Mouse (Mus musculus) adrenal gland, adult 2 months (tissue): Measurements from ENCODE around the gene Lamb3. TPM values are rescaled to one million over a fixed set of nuclear protein-coding genes. Genes with fewer than 3 reads are reported as not detected.
"Not testable (repeated sequence)": the region's sequence is repeated elsewhere in the genome, so short reads cannot be mapped to it uniquely, and the experiment has no call there.

Experiments
- DNase-seq: peaks from one replicate; pipeline ENCODE4 v3.0.0; 2021
- polyA plus RNA-seq: library from polyadenylated mRNA; depleted of rRNA; stranded (reverse); fragments of >200 nt; gene quantifications from 2 replicates; pipeline ENCODE4 v1.2.3, GENCODE M21; 2012
- total RNA-seq, 2 experiments: library from RNA; stranded (reverse); gene quantifications; 2 replicates each; pipeline ENCODE4 v1.2.3; 2021

The Lamb3 gene
- total and polyA plus RNA-seq, 3 experiments: 0.30 to 2.3 (median 0.69) TPM

GRCm38 (mm10) chr1:193243571-193244193, 36.2 kb downstream of the Lamb3 start:
- no peak for DNase-seq

- no peak for DNase-seq
Observed at GRCm38 (mm10) chr1:193244235-193244634, 36.7 kb downstream of the Lamb3 start.

GRCm38 (mm10) chr1:193250026-193250425, 42.5 kb downstream of the Lamb3 start:
- DNase-seq: no peak

DNA sequence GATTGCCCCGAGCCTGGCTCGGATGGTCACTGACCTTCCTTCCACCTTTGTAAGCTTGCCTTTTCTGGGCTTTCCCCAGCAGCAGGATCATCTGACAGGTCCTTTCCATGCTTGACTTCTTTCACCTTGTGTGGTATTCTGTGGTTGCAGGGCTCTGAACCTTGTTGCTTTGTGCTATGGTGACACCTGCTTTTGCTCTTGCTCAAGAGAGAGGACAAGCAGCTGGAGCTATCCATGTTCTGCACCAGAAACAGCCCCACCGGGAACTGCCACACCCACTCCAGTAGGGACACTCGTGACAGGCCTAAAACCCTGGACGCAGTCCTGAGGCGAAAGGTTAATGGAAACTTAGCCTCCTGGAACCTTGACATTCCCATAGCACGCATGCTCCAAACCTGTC, 43.9 kb downstream of the Lamb3 start:
- DNase-seq: peak; percentile 16

GRCm38 (mm10) chr1:193252616-193253015, 45.1 kb downstream of the Lamb3 start:
- no peak for DNase-seq

GRCm38 (mm10) chr1:193253895-193254294, 46.4 kb downstream of the Lamb3 start:
- DNase-seq: not testable (repeated sequence)

DNA sequence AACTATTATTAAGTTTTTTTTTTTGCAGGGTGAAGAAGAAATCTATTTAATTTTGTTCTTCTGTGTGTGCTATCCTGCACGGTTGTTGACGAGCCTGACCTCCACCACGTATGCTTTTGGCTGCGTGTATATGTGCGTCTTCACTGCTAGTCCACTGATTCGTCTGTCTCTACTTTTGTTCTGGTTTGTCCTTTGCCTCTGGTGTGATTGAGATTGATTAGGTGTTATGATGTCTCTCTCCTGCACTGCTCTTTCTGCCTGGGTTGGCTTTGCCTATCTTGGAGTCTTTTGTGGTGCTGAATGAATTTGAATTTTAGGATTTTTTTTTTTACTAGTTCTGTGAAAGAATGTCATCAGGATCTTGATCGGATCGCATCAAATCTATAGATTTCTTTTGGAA, 47.5 kb downstream of the Lamb3 start:
- DNase-seq: no peak

GRCm38 (mm10) chr1:193255488-193256288, 48.2 kb downstream of the Lamb3 start:
- peak; percentile 77 for DNase-seq

- DNase-seq: no peak
Observed at GRCm38 (mm10) chr1:193256289-193256577, 48.7 kb downstream of the Lamb3 start.

- DNase-seq: peak; percentile 52
Observed at GRCm38 (mm10) chr1:193256621-193257098, 49.2 kb downstream of the Lamb3 start.

- DNase-seq: no peak
Observed at GRCm38 (mm10) chr1:193259559-193259958, 52.1 kb downstream of the Lamb3 start.

- peak; percentile 30 for DNase-seq
Observed at GRCm38 (mm10) chr1:193261897-193262548, 54.5 kb downstream of the Lamb3 start.

DNA sequence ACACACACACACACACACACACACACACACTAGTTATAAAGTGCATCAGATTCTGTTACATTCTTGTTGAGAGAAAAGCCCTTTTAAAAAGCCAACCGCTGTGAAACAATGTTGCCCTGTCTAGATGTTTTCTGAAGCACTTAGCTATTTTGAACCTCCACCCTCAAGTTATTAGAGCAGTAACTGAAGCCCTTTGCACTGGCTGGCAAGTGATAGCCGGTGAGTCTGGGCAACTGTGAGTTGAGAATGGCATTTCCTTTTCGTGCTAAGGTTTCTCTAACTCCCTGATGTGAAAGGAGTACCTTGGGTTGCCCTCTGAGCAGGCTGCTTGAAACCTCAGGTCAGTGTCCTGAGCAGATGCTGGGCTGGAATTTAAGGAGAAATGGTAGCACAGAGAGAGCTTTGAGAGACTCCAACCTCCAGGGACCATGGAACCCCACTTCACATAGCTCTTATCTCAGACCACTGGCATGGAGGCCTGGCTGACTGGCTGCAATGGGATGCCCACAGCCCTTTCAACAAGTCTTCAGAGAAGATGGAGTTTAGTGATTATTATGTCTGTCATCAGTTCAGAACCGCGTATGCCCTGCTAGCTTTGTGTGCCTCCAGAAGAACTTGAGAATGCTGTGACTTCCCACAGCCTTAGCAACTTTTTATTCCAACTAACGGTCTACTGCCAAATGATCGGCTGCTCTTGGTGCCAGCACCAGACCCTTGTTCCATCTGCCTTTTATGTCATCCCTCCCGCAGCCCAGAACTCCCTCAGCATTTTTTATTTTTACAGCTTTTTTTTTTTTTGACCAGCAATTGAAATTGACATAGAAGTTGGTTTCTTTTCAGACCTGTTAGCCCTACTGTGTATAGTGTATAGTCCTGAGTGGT, 55.8 kb downstream of the Lamb3 start:
- no peak for DNase-seq

GRCm38 (mm10) chr1:193263955-193264598, 56.6 kb downstream of the Lamb3 start, which contains the start of gene Hsd11b1:
Gene Hsd11b1, minus strand, starts transcription at chr1:193264075.
- DNase-seq: no peak

GRCm38 (mm10) chr1:193265734-193266133, 58.2 kb downstream of the Lamb3 start:
- no peak for DNase-seq

DNA sequence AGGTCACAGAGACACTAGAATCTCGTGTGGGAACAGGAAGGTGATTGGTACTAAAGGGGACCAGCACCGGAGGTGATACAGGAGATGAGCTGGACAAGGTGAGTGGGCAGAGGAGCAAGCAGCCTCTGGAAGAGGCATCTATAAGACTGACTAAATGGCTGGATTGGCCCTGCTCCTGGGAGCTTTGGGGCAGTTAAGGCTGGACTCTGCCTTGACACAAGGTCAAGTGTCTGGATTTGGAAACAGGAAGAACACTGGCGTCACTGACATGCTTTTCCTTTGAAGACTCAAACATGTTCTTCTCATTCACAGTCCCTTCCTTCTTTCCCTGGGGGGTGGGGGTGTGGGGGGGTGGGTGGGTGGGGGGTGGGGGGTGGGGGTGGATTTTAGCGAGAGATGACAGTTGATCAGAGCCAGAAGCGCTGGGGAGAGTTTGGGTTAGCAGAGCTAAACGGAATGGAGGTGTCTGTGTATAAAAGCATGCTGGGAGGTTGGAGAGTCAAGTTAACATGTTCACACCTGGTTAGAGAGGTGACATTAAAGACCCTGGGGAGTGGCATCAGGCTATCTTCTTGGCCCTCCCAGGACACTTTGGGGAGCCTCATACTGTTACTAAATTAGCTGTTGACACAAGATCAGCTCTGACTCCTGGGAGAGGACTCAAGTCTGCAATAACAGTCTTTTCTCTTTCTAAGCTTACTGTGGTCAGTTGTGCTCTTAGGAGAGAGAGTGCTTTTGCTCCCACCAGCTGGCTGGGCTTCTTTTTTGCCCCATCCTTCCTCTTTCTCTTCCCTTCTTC, 63.7 kb downstream of the Lamb3 start:
- peak; percentile 49 for DNase-seq

DNA sequence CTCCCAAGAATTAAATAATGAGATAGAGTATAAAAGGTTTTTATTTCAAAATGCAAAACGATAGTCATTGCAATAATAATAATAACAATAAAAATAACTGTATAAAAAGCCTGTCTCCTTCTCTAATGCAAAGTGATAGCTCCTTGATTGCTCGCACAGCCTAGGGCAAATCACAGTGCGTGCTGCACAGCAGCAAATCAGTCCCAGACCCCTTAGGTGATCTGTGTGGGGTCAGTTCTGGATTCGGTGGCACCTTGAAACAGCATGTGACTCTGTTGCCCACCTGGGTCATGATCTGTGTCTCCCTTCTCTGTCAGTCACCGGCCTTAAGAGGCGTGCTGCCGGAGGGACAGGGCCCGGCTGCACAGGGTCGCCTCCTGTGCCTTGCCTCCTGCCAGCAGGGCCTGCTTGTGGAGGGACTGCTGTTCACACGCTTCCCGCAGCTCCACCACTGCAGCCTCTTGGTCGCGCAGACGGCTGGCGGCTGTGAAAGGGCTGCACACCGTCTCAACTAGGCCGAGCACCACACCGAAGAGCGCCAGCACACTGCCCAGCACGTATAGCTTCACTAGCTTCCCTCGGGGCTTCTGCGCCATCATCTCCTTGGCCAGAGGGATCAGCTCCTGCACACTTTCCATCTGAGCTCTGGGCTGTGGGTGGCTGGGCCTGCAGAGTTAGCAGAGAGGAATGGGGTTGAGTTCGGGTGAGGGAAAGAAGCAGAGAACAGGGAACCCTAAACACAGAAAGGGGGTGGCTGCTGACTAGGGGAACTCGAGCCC, 64.8 kb downstream of the Lamb3 start:
- DNase-seq: no peak

DNA sequence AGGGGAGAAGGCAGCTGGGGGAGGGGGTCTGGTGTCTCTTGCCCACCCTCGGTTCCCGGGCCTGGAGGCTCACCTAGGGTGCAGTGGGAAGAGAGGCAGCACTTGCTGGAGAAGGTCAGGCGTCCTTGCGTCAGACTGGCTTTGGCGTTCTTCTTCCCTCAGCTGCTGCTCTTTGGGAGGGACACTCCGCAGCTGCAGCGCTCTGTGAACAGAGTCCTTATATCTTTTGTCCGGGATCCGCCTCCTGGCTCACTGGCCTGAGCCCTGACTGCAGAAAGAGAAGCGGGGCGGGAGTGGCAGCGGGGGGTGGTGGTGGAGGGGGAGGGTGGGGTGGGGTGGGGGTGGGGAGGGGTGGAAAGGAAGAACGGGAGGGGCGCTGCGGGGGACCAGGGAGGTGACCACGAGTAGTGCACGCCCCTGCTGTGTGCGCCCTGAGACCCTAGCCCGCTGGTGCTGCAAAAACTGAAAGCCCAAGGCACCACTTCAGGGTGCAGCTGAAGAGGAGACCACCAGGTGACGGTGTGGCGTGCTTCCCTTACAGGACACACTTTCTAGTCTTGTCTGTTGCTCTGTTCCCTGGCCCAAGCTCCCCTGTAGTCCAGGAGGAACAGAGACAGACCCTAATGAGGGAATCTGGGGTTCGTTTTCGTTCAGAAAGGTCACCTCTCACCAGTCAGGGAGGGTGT, 65.6 kb downstream of the Lamb3 start, which contains the start of gene G0s2:
TSS of gene G0s2 (minus strand) at position 302 of the 686 bp plus-strand sequence.
- peak; percentile 92 for DNase-seq
